Mouse (Mus musculus) left cerebral cortex, adult 8-10 months (tissue): ENCODE data around the gene Dnase1. TPM values are rescaled to one million over a fixed set of nuclear protein-coding genes. Genes with fewer than 3 reads are reported as not detected.
A peak's percentile ranks its signal among the peaks of the same experiment; 100 is the strongest.
"Not testable (repeated sequence)": the region's sequence is repeated elsewhere in the genome, so short reads cannot be mapped to it uniquely, and the experiment has no call there.

Experiments
- DNase-seq, 2 experiments: peaks; one replicate each; pipeline ENCODE4 v3.0.0; 2022; ENCODE audit warnings: low spot score in 2 of 2
- microRNA-seq, 2 experiments: library from miRNA; unstranded; fragments of <30 nt; microRNA quantifications; one replicate each; pipeline ENCODE4 v1.2.0; 2022
- total RNA-seq, 4 experiments: library from RNA; stranded (reverse); gene quantifications; 2 replicates each; pipeline ENCODE4 v1.2.4; 2022

The Dnase1 gene
- total RNA-seq, 4 experiments from 2014 or later, result not detected

DNA sequence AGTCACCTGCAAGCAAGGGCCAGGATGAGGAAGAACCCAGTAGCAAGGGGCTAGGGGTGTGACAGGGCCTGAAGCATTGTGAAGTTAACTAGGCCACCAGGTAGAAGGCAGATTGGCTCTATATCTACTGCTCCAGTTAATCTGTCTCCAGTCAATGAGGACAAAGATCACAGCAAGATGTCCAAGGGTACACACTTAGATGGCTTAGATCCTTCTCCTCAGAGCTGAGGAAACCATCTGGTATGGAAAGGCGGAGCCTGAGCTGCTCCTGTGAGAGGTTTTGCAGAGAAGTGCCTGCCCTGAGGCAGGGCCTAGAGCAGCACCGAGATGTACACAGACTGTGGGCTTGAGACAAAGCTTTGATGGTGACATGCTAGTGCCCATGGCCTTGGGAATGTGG lies 7.4 kb downstream of the Dnase1 start:
- DNase-seq, result no peak

DNA sequence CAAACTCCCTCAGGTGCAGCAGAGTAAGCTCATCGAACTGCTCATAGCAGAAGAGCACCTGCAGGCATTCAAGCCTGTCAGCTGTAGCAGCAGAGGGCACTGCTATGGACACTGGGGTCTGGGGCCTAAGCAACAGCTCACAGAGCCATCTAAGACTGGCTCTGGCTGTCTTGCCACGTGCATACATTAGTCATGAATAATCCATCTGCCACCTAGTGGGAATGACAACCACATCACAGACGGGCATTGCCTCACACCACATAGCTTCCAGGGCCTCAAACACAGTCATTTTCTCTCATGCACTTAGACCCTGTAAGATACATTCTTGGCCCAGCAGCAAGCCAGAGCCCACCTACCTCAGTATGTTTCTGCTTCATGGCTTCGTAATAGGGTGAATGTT lies 8.8 kb downstream of the Dnase1 start:
- no peak for DNase-seq

DNA sequence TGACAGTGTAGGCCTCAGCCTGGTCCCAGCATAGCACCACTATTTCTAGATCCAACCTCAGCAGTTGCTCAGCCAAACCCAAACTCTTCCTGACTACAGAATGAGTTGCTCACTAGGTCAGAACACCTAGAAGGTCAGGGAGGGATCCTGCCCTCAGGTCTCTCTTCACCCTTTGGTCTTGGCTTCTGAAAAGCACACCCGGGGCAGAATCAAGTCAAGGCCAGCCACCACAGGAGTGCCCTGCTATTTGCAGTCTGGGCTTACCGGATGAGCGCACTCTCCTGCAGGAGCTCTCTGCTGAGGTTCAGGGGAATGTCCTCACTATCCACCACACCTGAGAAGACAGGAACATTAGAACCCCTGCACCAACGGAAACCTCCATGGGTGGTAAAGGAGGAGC lies 15.9 kb downstream of the Dnase1 start:
- DNase-seq, result no peak

DNA sequence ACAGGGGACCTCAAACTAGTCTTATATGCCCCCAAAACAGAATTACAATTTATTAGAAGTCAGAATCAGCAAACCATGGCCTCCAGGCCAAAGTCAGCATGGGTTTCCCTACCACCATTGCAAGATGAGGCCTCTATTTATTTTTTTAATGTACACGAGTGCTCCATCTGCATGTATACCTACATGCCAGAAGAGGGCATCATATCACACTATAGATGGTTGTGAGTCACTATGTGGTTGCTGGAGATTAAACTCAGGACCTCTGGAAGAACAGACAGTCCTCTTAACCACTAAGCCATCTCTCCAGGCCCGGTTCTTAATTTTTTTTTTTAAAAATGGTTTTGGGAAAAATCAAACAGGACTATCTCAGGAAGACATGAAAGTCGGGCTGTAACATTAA lies 17.1 kb downstream of the Dnase1 start:
- no peak for DNase-seq

DNA sequence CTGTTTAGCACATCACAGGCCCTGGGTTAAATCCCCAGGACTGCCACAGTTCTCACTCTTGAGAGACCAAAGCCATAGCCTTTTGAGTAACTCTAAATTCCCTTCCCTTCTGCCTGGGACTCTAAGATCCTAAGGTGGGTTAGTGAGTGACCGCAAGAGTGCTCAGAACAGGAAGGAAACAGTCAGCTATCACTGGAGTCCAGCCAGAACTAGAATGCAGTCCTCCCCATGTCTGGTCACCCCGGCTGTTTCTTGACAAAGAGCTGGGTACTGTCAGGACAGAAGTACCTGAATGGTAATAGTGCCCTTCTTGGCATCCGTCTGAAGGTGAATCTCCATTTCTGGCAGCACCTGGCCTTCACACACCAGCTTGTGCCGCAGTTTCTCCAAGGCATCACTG lies 28.2 kb downstream of the Dnase1 start:
- DNase-seq, result no peak

DNA sequence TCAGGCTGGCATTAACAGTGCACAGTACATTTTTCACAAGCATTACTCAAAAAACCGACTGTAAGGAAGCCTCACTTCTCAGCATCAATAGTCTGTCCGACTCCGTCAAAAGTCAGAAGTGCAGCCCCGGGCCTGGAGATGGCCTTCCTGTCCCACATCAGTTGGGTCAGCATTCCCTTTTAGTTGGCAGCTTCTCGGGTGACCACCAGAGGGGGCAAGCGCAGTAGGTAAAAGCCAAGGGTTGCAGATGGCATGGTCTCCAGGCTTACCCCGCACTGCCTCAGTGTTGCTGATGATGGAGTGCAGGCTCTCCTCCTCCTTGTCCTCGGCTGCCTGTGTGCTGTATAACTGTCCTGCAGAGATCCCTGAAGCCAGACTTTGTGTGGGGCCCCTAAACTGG lies 31.8 kb downstream of the Dnase1 start:
- DNase-seq, result no peak

DNA sequence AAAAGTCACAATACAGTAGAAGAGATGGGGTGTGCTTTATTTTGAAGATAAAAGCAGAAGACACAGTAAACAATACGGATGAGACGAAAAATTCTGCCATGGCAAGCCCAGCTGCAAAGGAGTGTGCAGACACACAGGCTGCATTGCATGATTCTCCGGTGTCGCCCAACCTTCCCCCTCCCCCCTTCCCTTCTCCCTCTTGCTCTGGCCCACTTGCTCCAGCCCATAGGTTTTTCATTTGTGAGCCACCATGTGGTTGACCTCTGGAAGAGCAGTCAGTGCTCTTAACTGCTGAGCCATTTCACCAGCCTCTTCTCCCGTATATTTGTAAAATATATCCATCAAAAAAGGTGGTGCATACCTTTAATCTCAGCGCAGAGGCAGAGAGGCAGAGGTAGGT lies 37.6 kb downstream of the Dnase1 start:
- no peak for DNase-seq

DNA sequence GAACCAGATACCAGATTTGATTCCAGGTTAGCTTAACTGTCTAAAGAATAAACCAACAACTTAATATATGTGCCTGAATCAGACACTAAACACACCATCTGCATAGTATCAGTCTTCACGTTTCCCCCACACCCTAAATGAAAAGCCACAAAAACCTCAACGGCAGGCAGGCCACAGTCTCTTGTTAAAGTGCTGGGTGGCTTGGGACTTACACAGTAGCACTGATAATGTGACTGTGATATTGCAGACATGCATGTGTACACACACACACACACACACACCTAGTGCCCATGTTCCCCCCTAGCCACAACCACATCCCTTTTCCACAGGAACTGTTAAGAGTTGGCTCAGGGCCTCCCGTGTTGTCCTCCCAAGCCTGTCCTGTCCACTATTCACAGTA lies 38.1 kb downstream of the Dnase1 start:
- DNase-seq, result no peak

DNA sequence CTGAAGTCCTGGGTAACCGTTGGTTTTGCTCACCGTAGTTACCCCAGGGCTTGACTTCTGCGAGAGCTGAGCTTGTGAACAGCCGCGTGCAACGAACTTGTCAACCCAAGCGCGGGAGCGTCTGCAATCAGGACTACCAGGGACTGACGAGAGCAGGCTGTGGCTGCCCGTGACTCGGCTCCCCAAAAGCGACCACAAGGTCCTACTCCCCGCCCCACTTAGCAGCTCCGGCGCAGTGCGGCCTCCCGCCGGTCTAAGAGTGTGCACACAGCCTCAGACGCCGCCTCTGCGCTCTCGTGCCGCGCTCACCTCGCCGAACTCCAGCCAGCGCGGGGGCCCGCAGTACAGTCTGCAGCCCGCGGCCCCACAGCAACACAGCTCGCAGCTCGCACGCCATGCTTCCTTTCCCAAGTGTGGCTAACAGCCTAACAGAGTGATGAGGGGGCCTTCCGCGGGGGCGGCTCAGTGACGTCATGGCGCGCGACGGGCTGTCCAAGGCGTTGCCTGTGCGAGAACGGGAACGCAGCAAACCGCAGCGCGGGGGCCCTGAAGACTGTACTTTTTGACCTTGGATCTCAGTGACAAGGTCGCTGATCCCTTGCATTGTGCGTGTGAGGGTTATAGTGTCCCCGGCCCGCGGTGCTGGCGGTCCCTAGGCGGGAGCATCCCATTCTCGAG lies 40.8 kb downstream of the Dnase1 start, which contains the start of gene Trap1:
Gene Trap1, minus strand, starts transcription at position 444 of the 678 bp plus-strand sequence.
- peak; percentile 89 to 97 for DNase-seq

DNA sequence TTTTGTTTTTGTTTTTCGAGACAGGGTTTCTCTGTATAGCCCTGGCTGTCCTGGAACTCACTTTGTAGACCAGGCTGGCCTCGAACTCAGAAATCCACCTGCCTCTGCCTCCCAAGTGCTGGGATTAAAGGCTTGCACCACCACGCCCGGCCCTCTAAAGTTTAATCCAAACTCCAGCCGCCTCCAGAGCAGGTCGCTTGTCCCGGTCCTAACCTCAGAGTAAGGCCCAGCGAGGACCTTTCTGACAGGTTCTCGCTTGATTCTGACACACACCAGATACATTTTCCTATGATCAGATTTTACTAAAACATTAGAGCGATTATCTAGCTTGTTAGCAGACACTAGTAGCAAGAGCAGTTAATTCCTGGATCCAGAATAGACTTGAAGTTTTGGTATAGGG lies 41.6 kb downstream of the Dnase1 start:
- DNase-seq, result not testable (repeated sequence)

DNA sequence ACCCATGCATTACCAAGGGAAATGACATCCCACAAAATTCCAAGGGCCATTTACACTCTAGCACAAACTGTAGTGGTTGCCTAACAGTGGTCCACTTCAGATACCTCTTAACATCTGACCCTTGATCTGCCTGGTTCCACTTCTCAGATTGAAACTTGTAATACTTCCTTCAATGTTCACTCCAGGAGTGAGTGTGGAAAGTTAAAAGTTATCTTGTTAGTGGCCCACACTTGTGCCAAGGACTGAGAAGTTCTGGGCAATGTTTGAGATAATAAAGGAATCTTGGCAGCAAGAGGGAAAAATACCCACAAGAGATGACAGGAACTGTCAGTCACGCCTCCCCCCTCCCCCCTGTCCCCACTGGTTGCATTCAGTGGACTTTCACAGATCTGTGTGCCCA lies 42.9 kb downstream of the Dnase1 start:
- no peak for DNase-seq

DNA sequence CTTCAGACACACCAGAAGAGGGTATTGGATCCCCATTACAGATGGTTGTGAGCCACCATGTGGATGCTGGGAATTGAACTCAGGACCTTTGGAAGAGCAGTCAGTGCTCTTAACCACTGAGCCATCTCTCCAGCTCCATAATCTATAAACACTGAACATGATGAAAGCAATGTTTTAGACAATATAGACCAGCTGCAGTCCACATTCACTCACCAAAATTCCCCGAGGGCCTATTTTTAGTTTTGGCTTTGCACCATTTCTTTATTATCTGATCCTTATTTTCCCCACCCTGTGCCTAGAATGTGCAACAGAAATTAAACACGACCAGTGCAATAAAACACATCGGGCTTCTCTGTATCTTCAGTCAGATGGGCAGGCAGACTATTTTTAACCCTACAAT lies 43.7 kb downstream of the Dnase1 start:
- DNase-seq, result not testable (repeated sequence)

DNA sequence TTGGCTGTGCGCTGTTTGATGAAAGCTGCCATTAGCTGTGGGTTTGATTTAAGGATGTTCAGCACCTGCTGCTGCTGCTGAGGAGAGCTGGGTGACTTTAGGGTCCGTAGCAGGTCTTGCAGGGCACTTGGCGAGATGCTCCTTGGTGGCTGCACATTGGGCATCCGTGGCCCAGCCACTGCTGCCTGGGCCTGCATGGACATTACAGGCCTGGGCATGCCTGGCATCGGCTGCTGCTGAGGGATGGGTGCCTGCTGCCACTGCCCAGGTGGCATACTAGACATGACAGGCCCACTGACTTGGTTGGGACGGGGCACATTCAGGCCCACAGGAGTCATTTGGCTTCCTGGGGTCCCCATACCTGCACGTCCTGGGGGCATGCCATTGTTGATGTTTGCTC lies 48.3 kb downstream of the Dnase1 start:
- no peak for DNase-seq

DNA sequence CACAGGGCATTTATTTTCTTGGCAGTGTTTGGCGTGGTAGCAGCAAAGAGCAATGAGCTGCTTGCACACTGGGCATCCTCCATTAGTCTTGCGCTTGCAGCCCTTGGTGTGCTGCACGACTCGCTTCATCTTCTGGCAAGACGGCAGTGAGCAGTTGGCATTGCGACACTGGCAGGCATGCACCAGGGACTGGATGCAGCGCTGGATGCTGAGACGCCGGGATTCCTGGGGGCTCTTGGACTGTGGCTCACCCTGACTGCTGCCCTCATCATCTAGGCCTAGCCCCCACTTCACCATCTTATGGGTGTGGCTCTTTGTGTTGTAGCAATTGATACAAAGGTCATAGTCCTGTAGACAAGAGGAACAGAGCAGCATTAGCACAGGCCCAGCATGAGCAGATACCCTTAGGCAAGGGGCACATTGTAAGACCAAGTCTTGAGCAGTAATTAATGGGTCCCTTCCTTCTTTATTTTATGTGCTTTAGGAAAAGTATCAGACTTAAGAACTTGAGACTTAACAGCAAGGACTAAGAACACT lies 49.2 kb downstream of the Dnase1 start:
- no peak for DNase-seq

DNA sequence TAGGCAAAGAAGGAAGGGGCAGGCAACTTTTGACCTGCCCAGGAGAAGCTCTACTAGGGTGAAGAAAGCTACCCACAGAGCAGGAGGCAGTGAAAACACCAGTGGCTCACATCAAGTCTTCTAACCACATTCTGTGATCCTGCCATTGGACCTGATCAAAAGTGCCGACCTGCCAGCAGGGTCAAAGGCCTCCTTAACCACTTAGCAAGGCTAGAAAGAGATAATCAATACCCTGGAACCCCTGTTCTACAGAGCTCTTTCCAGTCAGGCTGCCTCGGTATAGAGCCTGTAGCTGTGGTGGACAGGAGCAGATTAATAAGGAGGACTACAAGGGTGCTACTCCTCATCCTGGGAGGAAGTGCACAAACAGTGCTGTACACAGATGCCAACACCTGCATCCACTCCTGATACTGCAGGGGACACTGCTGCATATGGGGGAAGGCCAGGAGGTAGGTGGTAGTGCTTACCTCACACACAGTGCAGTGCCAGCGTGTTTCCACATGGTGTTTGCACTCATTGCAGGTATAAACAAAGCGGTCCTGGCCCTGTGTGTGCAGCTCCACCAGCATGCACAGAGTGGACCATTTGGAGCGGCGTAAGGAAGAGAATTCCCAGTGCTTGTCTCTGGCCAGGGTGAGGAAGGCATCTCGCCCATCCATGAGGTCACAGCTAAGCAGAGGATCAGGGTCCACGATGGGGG lies 50.6 kb downstream of the Dnase1 start:
- DNase-seq, result no peak

Small RNA genes lying within 50 kb of the gene (microRNA-seq; reads per million reads assigned to microRNA genes)
- gene Gm23413, result 0 reads per million in 2 experiments

Other genes starting within 250 kb of the Dnase1 start
- gene Olfr15, start 206.1 kb upstream of the Dnase1 start, total RNA-seq, result not detected
- 1 to 10 TPM; 4.2 to 5.3 (median 4.7) TPM for gene Zfp174, start 189.7 kb upstream of the Dnase1 start, total RNA-seq
- 100 to 1,000 TPM; 109 to 146 (median 127) TPM for gene Naa60, start 164.6 kb upstream of the Dnase1 start, total RNA-seq
- gene Zfp597, start 152.4 kb upstream of the Dnase1 start, total RNA-seq, result 10 to 100 TPM; 26.0 to 29.7 (median 27.4) TPM
- 1 to 10 TPM in 2 of 4 experiments, under 1 TPM in 1, not detected in 1; 0.96 to 1.2 (median 1.0) TPM for gene Gm20695, start 152.3 kb upstream of the Dnase1 start, total RNA-seq
- gene 1700037C18Rik, start 128.3 kb upstream of the Dnase1 start, total RNA-seq, result 10 to 100 TPM in 1 of 4 experiments, 1 to 10 TPM in 3; 7.9 to 12.0 (median 8.6) TPM
- gene Cluap1, start 128.1 kb upstream of the Dnase1 start, total RNA-seq, result 10 to 100 TPM; 23.0 to 30.6 (median 28.1) TPM
- 1 to 10 TPM; 1.6 to 2.6 (median 2.4) TPM for gene Nlrc3, start 60.3 kb upstream of the Dnase1 start, total RNA-seq
- 10 to 100 TPM; 46.2 to 51.1 (median 47.8) TPM for gene Slx4, start 33.2 kb upstream of the Dnase1 start, total RNA-seq
- 10 to 100 TPM; 69.8 to 76.9 (median 73.8) TPM for gene Trap1, start 40.9 kb downstream of the Dnase1 start, total RNA-seq
- 10 to 100 TPM; 73.3 to 76.9 (median 74.6) TPM for gene Crebbp, start 177.1 kb downstream of the Dnase1 start, total RNA-seq